Mouse (Mus musculus) forebrain, embryonic 10.5 days (tissue): ENCODE measurements at regions not wholly inside any gene's neighbourhood (a gene's known extent, or its start where the extent isn't known, plus 50 kb on each side); places are given as distances from the start of the nearest gene placed in this dataset.

ENCODE experiments used
- DNase-seq: peaks from one replicate; pipeline ENCODE4 v3.0.0-alpha.2; 2017; ENCODE audit warnings: low spot score; ENCODE audit errors: extremely low spot score
- H3K27ac ChIP-seq: fragments of 300-500 bp; sonication (generic); 2 replicates; pipeline ENCODE4 v1.5.1; 2016; ENCODE audit warnings: mild to moderate bottlenecking
- H3K27me3 ChIP-seq: fragments of 300-500 bp; sonication (generic); 2 replicates; pipeline ENCODE4 v1.6.1; 2016; ENCODE audit warnings: mild to moderate bottlenecking; ENCODE audit not compliant: poor library complexity, severe bottlenecking
- H3K36me3 ChIP-seq: fragments of 300-500 bp; sonication (generic); replicated peaks from 2 replicates; pipeline ENCODE4 v1.6.1; 2016; ENCODE audit warnings: mild to moderate bottlenecking, moderate library complexity
- H3K4me1 ChIP-seq: fragments of 300-500 bp; sonication (generic); 2 replicates; pipeline ENCODE4 v1.6.1; 2016
- H3K4me3 ChIP-seq: fragments of 300-500 bp; sonication (generic); 2 replicates; pipeline ENCODE4 v1.5.1; 2016; ENCODE audit warnings: mild to moderate bottlenecking, moderate library complexity
- H3K9me3 ChIP-seq: fragments of 300-500 bp; sonication (generic); 2 replicates; pipeline ENCODE4 v1.6.1; 2016; ENCODE audit warnings: mild to moderate bottlenecking, moderate library complexity
- WGBS: fragments of 180-500 bp; shearing (Covaris S2); methylation state at CpG from one replicate; pipeline ENCODE4 v1.1.7; 2016; 5-methylcytosine and 5-hydroxymethylcytosine counted together

DNA sequence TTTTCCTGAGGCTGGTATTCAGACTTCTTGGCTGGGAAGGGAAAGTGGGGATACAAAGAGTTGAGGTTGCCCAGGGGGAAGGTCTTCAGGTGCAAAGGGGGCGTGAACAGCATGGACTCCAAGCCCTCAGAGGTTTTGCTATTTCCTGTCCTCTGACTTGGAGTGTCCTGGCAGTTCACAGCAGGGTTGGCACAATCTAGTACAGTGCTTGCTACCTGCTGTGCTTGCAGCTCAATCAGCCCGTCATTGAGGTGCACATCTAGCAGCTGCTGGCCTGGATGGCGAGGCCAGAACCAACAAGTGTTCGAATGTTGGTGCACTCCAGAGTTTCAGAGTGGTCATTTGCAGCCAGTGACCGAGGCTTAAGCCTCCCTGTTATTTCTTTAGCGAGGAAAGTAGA, 273.7 kb upstream of the 4931429L15Rik start:
- no peaks in the 10 kb centered on the region for H3K4me1 ChIP-seq
- WGBS = 84% methylated on average over 6 of the region's 6 CpGs
- H3K36me3 ChIP-seq = no peaks in the 10 kb centered on the region
- H3K9me3 ChIP-seq = 0 out of 2 replicates have a peak, but pooled peaks cover 2% of the 10 kb centered on the region
- no peaks in the 10 kb centered on the region for H3K27me3 ChIP-seq
- DNase-seq = no peak
- no peak overlapping the region for H3K4me3 ChIP-seq
- no peak overlapping the region for H3K27ac ChIP-seq

GRCm38 (mm10) chr9:46592908-46593307, 273.1 kb upstream of the 4931429L15Rik start:
- no peaks in the 10 kb centered on the region for H3K27me3 ChIP-seq
- no peaks in the 10 kb centered on the region for H3K9me3 ChIP-seq
- H3K27ac ChIP-seq = no peak overlapping the region
- WGBS = 92% methylated on average over 7 of the region's 7 CpGs
- no peak for DNase-seq
- H3K4me1 ChIP-seq = no peaks in the 10 kb centered on the region
- H3K36me3 ChIP-seq = no peaks in the 10 kb centered on the region
- no peak overlapping the region for H3K4me3 ChIP-seq

DNA sequence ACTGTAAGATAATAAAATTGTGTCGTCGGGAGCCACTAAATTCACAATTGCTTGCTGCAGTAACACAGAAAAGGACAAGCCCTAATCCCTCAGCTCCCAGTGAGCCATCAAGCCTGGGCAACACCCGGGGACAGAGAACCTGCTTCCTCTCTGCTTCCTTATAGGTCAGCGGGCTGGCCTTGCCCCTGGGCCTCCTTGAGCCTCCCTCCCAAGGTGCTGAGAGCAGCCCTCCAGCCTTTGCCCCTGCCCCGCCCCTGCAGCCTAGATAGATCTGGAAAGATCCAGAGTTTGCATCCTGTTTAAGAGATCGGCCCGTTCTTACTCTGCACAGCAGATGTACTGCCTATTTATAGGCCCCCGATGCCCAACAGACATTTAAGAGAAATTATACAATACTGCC, 267.0 kb upstream of the 4931429L15Rik start:
- Histone ChIP-seq H3K9me3 (peaks cover 6% of the 10 kb centered on the region; the same call in 1 of the 2 replicates), H3K36me3 (no peaks in the 10 kb centered on the region), H3K4me3 (no peak overlapping the region), H3K4me1 (peaks cover 8% of the 10 kb centered on the region), H3K27me3 (no peaks in the 10 kb centered on the region), H3K27ac (no peak overlapping the region)
- WGBS = 84% methylated on average over 8 of the region's 8 CpGs
- no peak for DNase-seq

DNA sequence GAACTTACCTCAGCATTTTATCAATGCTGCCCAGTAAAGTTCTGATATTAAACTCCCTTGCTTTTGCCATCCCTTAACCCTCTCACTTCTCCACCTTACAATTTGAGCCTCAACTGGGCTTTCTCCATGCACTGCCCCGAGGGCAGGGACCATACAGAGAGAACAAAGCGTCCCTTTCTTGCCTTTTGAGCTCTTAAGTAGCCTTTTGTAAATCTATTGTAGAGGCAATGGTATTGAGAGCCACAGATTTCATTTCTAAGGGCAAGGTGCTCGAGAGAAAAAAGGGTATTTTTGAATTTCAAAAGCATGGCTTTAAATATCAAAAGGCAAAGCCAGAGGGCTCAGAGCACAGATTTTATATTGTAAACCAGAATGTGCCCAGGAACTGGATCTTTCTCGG, 262.1 kb upstream of the 4931429L15Rik start:
- peaks cover 27% of the 10 kb centered on the region for H3K9me3 ChIP-seq
- no peaks in the 10 kb centered on the region for H3K36me3 ChIP-seq
- no peak overlapping the region; the same call in 1 of the 2 replicates for H3K27ac ChIP-seq
- no peak overlapping the region for H3K4me3 ChIP-seq
- 7% methylated on average over 4 of the region's 4 CpGs for WGBS
- DNase-seq = no peak
- no peaks in the 10 kb centered on the region for H3K27me3 ChIP-seq
- H3K4me1 ChIP-seq = peaks cover 11% of the 10 kb centered on the region

DNA sequence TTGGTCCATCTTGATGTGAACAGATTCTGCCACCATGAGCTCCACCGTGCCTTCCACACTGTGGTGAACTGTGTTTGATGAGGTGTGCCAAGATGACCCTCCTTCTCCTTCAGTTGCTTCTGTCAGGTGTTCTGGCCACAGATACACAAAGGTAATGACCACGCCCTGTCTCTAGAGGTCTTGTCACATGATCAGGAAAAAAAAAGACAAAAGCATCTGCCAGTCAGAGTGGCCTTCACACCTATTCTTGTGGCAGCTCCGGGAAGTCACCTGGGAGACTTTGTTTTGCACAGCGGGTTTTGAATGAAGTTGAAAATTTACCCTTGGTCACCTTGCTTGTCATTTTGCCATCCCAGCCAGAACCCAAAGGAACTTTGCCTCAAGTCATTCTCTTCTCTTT, 242.5 kb upstream of the 4931429L15Rik start:
- Histone ChIP-seq H3K27me3 (0 out of 2 replicates have a peak, but pooled peaks cover 4% of the 10 kb centered on the region), H3K27ac (no peak overlapping the region), H3K36me3 (no peaks in the 10 kb centered on the region), H3K4me1 (peaks cover 3% of the 10 kb centered on the region; the same call in 1 of the 2 replicates), H3K4me3 (no peak overlapping the region), H3K9me3 (no peaks in the 10 kb centered on the region)
- DNase-seq = no peak
- 96% methylated on average over 4 of the region's 4 CpGs for WGBS

- Histone ChIP-seq H3K36me3 (no peaks in the 10 kb centered on the region), H3K27me3 (peaks cover 9% of the 10 kb centered on the region), H3K4me1 (peaks cover 23% of the 10 kb centered on the region), H3K9me3 (peaks cover 9% of the 10 kb centered on the region; the same call in 1 of the 2 replicates), H3K4me3 (no peak overlapping the region), H3K27ac (no peak overlapping the region)
- 92% methylated on average over 5 of the region's 5 CpGs for WGBS
- DNase-seq = no peak
Observed at GRCm38 (mm10) chr9:46558481-46558880, 238.7 kb upstream of the 4931429L15Rik start.

DNA sequence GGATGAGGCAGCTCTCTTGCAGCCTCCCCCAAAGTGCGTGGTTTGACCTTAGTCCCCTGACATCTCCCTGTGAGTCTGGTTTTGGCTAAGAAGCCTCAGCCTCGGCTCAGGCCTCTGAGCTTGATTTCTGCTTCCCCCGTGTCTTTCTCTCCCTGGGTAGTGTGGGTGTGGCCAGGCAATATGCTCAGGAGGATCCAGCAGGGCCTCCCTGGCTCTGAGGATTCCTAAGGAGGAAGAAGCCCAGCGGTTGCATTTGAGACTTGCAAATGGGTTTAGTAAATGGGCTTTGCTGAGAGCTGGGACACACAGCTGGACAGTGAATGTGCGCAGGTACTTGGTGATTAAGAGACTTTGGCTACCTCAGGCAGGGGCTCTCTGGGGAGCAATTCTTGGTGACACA, 238.0 kb upstream of the 4931429L15Rik start:
- no peak for DNase-seq
- no peak overlapping the region for H3K27ac ChIP-seq
- peaks cover 9% of the 10 kb centered on the region for H3K27me3 ChIP-seq
- H3K4me3 ChIP-seq = no peak overlapping the region
- peaks cover 9% of the 10 kb centered on the region; the same call in 1 of the 2 replicates for H3K9me3 ChIP-seq
- WGBS = 39% methylated on average over 5 of the region's 5 CpGs
- peaks cover 23% of the 10 kb centered on the region for H3K4me1 ChIP-seq
- no peaks in the 10 kb centered on the region for H3K36me3 ChIP-seq

DNA sequence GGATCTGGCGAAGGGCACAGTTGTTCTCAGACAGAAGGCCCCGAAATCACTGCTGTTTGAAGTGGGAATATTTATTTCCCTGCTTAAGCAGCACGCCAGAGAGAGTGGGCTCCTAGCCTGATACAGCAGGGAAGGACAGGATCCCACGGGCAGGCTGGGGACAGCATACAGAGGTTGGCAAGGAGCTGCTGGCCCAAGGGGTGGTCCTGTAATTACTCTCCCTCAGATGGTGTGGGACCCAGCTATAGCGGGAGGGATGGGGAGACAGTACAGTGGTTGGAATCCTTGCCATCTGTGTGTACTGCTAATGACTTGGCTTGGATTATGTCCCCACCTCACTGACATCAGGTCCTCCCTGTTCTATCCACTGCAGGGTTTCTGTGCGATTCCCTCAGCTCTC, 235.4 kb upstream of the 4931429L15Rik start:
- 29% methylated on average over 6 of the region's 6 CpGs for WGBS
- Histone ChIP-seq H3K4me3 (no peak overlapping the region), H3K9me3 (peaks cover 9% of the 10 kb centered on the region; the same call in 1 of the 2 replicates), H3K4me1 (peaks cover 30% of the 10 kb centered on the region), H3K27me3 (peaks cover 9% of the 10 kb centered on the region), H3K27ac (peak overlapping the region; percentile 70), H3K36me3 (no peaks in the 10 kb centered on the region)
- DNase-seq = no peak

DNA sequence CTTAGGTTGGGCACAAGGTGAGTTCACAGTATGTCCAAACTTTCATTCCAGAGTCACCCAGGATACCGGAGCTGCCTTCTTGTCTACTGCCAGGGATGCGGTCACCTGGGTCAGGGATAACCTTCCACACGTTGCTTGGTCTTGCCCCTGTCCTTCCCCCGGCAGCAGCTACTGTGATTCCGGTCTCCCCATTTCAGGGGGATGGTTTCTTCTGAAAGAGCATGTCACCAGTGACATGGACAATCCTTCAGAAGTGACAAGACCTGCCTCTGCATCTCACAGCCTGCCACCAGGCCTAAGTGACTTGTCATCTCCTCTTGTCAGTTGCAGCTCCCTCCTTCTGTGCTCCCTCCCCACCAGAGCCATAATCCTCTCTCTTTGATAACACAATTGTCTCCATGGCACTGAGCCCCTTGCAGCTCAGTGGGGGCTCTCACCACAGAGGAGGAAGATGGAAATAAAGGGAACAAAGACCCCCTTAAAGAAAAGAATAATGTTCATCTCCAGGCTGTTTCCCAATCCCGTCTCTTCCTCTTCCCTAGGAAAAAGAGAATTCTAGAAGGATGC, 234.9 kb upstream of the 4931429L15Rik start:
- no peak overlapping the region for H3K4me3 ChIP-seq
- no peaks in the 10 kb centered on the region for H3K36me3 ChIP-seq
- H3K27ac ChIP-seq = peak overlapping the region; percentile 70
- 43% methylated on average over 6 of the region's 6 CpGs for WGBS
- H3K4me1 ChIP-seq = peaks cover 30% of the 10 kb centered on the region
- no peak for DNase-seq
- H3K9me3 ChIP-seq = peaks cover 9% of the 10 kb centered on the region; the same call in 1 of the 2 replicates
- peaks cover 9% of the 10 kb centered on the region for H3K27me3 ChIP-seq

GRCm38 (mm10) chr9:46549416-46549815, 229.6 kb upstream of the 4931429L15Rik start:
- Histone ChIP-seq H3K4me3 (no peak overlapping the region), H3K4me1 (peaks cover 14% of the 10 kb centered on the region), H3K27ac (no peak overlapping the region), H3K9me3 (no peaks in the 10 kb centered on the region), H3K36me3 (no peaks in the 10 kb centered on the region), H3K27me3 (peaks cover 3% of the 10 kb centered on the region)
- 79% methylated on average over 4 of the region's 4 CpGs for WGBS
- no peak for DNase-seq

DNA sequence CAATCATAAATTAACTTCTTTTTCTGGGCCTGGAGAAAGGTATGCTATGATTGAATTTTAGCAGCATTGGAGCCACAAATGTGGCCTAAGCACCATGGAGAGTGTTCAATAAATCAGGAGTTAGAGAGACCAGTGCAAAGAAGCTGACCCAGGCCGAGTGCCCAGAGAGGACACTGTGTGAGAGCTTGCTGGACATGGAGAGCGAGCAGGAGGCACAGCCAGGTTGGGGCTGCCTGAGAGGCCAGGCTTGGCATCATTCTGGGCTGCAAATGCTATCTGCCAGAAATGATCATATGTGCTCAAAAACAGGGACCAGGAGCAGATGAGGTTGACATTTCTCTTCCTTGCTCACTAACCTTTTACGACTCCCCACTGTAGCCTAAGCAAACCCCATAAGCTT, 224.5 kb upstream of the 4931429L15Rik start:
- WGBS = 86% methylated on average over 3 of the region's 3 CpGs
- Histone ChIP-seq H3K4me3 (no peak overlapping the region), H3K9me3 (no peaks in the 10 kb centered on the region), H3K4me1 (peaks cover 6% of the 10 kb centered on the region), H3K27ac (no peak overlapping the region), H3K36me3 (no peaks in the 10 kb centered on the region), H3K27me3 (no peaks in the 10 kb centered on the region)
- no peak for DNase-seq

DNA sequence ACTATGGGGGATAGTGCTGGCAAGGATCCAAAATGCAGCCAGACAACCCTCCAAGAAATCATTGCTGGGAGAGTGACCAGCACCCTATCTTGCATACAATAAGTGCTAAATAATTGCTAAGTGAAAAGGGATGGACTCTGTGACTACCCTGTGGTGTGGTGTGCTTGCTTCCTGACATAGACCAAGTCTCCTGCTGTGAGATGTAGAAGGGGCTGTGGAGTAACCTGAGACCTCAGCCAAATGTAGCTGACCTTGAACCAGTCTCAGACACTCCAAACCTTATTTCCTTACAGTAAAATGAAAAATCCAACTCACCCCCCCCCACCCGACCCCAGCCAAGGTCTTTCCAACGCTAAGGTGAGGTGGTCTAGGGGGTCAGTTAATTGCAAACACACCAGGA, 221.2 kb upstream of the 4931429L15Rik start:
- Histone ChIP-seq H3K9me3 (no peaks in the 10 kb centered on the region), H3K4me1 (peaks cover 20% of the 10 kb centered on the region), H3K36me3 (no peaks in the 10 kb centered on the region), H3K27me3 (no peaks in the 10 kb centered on the region), H3K4me3 (no peak overlapping the region), H3K27ac (no peak overlapping the region)
- no peak for DNase-seq
- WGBS = 73% methylated on average over 2 of the region's 2 CpGs

GRCm38 (mm10) chr9:46538616-46539015, 218.8 kb upstream of the 4931429L15Rik start:
- no peak for DNase-seq
- H3K27ac ChIP-seq = no peak overlapping the region

More at GRCm38 (mm10) chr9:46538616-46539015, 218.8 kb upstream of the 4931429L15Rik start:
- Histone ChIP-seq H3K4me1 (peaks cover 20% of the 10 kb centered on the region), H3K4me3 (no peak overlapping the region), H3K9me3 (0 out of 2 replicates have a peak, but pooled peaks cover 9% of the 10 kb centered on the region), H3K36me3 (no peaks in the 10 kb centered on the region), H3K27me3 (no peaks in the 10 kb centered on the region)
- WGBS = 54% methylated on average over 4 of the region's 4 CpGs
